Mouse (Mus musculus) heart, adult 2 months (tissue): Measurements from ENCODE around the gene Pawr.

Source experiments
- CTCF ChIP-seq: fragments of 200-600 bp; IDR thresholded peaks from 2 replicates; pipeline ENCODE4 v1.8.1; 2022; ENCODE audit warnings: antibody characterized with exemption, mild to moderate bottlenecking, moderate library complexity
- POLR2A ChIP-seq: fragments of 200-500 bp; IDR thresholded peaks from 2 replicates; pipeline ENCODE4 v1.6.1; 2011; ENCODE audit warnings: mild to moderate bottlenecking, low read depth, low read length, control low read depth; ENCODE audit not compliant: insufficient read depth

DNA sequence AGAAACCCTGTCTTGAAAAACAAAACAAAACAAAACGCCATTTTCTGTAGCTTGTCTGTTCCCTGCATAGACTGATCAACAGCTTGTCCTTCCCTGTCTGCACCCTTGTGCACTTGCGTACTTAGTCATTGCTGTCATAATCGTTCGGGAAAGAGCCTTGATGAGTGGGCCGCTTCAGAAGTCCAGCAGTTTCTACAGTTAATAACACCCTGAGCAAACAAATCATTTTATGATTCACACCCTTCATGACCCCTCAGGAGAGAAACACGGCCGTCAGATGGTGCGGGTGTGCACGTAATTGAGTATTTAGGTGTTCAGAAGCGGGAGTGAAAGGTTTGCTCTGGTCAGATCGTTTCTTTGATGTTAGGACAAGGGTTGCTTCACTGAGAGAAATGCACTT, 32.1 kb upstream of the Pawr start:
- no peak for TF ChIP-seq CTCF
- no peak for TF ChIP-seq POLR2A
